Mouse (Mus musculus): ENCODE results near the gene Klc3. TPM values are rescaled to one million over a fixed set of nuclear protein-coding genes. Genes with fewer than 3 reads are reported as not detected.

Gene Klc3
- 10 to 100 TPM; 19.5 to 32.4 TPM for polyA plus RNA-seq (2017; shearing (Covaris generic))

GRCm38 (mm10) chr7:19403731-19404296, at the start of gene Klc3:
TSS of gene Klc3 (minus strand) at chr7:19404104.

DNA sequence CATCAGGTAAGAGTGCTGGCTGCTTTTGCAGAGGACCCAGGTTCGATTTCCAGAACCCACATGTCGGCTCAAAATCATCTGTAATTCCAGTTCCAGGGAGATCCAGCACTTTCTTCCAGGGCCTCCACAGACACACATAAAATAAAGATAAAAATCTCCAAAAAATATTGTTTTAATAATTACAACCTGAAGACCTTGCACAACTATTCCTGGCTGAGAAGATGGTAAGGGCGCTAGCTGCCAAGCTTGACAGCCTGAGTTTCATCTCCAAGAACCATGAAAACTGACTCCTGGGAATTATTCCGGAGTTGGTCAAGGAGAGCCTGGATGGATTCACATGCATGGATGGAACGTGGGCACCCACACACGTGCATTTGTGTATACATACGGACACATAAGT, 572 bp upstream of the Klc3 start, which contains the start of gene Ckm:
Gene Ckm, plus strand, starts transcription at position 301 of the 400 bp plus-strand sequence.

GRCm38 (mm10) chr7:19381377-19382165, 22.3 kb downstream of the Klc3 start, which contains the start of gene Ercc2:
TSS of gene Ercc2 (plus strand) at chr7:19382010.

GRCm38 (mm10) chr7:19359299-19359891, 44.5 kb downstream of the Klc3 start, which contains the start of the genes Cd3eap and Ppp1r13l:
TSS of gene Cd3eap (minus strand) at chr7:19359483.
TSS of gene Ppp1r13l (plus strand) at chr7:19359749.

Other genes starting within 250 kb of the Klc3 start
- under 1 TPM in 1 of 2 experiments, not detected in 1; 0.37 TPM for gene Gipr, start 238.0 kb downstream of the Klc3 start, polyA plus RNA-seq (2017; shearing (Covaris generic))
- 10 to 100 TPM; 21.8 to 28.3 TPM for gene Eml2, start 227.7 kb downstream of the Klc3 start, polyA plus RNA-seq (2017; shearing (Covaris generic))
- gene Gpr4, start 191.6 kb downstream of the Klc3 start, polyA plus RNA-seq (2017; shearing (Covaris generic)), result under 1 TPM; 0.16 to 0.17 TPM
- gene Opa3, start 175.8 kb downstream of the Klc3 start, polyA plus RNA-seq (2017; shearing (Covaris generic)), result 10 to 100 TPM; 17.5 to 19.0 TPM
- gene Vasp, start 132.3 kb downstream of the Klc3 start, polyA plus RNA-seq (2017; shearing (Covaris generic)), result 100 to 1,000 TPM; 246 to 417 TPM
- 1 to 10 TPM in 1 of 2 experiments, under 1 TPM in 1; 0.77 to 7.4 TPM for gene Ppm1n, start 124.0 kb downstream of the Klc3 start, polyA plus RNA-seq (2017; shearing (Covaris generic))
- gene Rtn2, start 121.5 kb downstream of the Klc3 start, polyA plus RNA-seq (2017; shearing (Covaris generic)), result under 1 TPM; 0.25 to 0.48 TPM
- gene Fosb, start 94.1 kb downstream of the Klc3 start, polyA plus RNA-seq (2017; shearing (Covaris generic)), result 1 to 10 TPM in 1 of 2 experiments, under 1 TPM in 1; 0.52 to 1.4 TPM
- gene Ercc1, start 59.3 kb downstream of the Klc3 start, polyA plus RNA-seq (2017; shearing (Covaris generic)), result 10 to 100 TPM; 74.5 to 80.7 TPM
- gene Cd3eap, start 44.6 kb downstream of the Klc3 start, polyA plus RNA-seq (2017; shearing (Covaris generic)), result 10 to 100 TPM; 10.2 to 19.7 TPM
- gene Ppp1r13l, start 44.4 kb downstream of the Klc3 start, polyA plus RNA-seq (2017; shearing (Covaris generic)), result under 1 TPM; 0.32 to 0.49 TPM
- 1 to 10 TPM; 5.6 to 7.5 TPM for gene Ercc2, start 22.1 kb downstream of the Klc3 start, polyA plus RNA-seq (2017; shearing (Covaris generic))
- not detected for gene Ckm, start 672 bp upstream of the Klc3 start, polyA plus RNA-seq (2017; shearing (Covaris generic))
- 10 to 100 TPM in 1 of 2 experiments, 1 to 10 TPM in 1; 6.8 to 12.1 TPM for gene Mark4, start 54.7 kb upstream of the Klc3 start, polyA plus RNA-seq (2017; shearing (Covaris generic))
- under 1 TPM in 1 of 2 experiments, not detected in 1; 0.49 TPM for gene Exoc3l2, start 59.2 kb upstream of the Klc3 start, polyA plus RNA-seq (2017; shearing (Covaris generic))
- gene Bloc1s3, start 104.3 kb upstream of the Klc3 start, polyA plus RNA-seq (2017; shearing (Covaris generic)), result 10 to 100 TPM; 11.1 to 14.2 TPM
- gene Trappc6a, start 104.3 kb upstream of the Klc3 start, polyA plus RNA-seq (2017; shearing (Covaris generic)), result 100 to 1,000 TPM in 1 of 2 experiments, 10 to 100 TPM in 1; 98.1 to 104 TPM
- under 1 TPM in 1 of 2 experiments, not detected in 1; 0.44 TPM for gene Nkpd1, start 113.7 kb upstream of the Klc3 start, polyA plus RNA-seq (2017; shearing (Covaris generic))
- gene Ppp1r37, start 159.0 kb upstream of the Klc3 start, polyA plus RNA-seq (2017; shearing (Covaris generic)), result 10 to 100 TPM; 12.9 to 14.4 TPM
- gene Zfp296, start 173.2 kb upstream of the Klc3 start, polyA plus RNA-seq (2017; shearing (Covaris generic)), result 1 to 10 TPM; 1.1 to 2.9 TPM
- 100 to 1,000 TPM; 115 to 131 TPM for gene Gemin7, start 173.5 kb upstream of the Klc3 start, polyA plus RNA-seq (2017; shearing (Covaris generic))
- gene Clasrp, start 200.4 kb upstream of the Klc3 start, polyA plus RNA-seq (2017; shearing (Covaris generic)), result 10 to 100 TPM; 49.2 to 49.9 TPM
- gene Relb, start 225.3 kb upstream of the Klc3 start, polyA plus RNA-seq (2017; shearing (Covaris generic)), result 10 to 100 TPM; 76.1 to 91.6 TPM